Mouse (Mus musculus) spleen, embryonic (tissue): Measurements from ENCODE around the gene Akna.

Experiments
- CTCF ChIA-PET: fragments of 350-600 bp; sonication (Branson Sonifier 250); formaldehyde crosslinking; loops from one replicate; lab custom pipeline; 2022; lab: Charles Lee

Gene Akna

DNA sequence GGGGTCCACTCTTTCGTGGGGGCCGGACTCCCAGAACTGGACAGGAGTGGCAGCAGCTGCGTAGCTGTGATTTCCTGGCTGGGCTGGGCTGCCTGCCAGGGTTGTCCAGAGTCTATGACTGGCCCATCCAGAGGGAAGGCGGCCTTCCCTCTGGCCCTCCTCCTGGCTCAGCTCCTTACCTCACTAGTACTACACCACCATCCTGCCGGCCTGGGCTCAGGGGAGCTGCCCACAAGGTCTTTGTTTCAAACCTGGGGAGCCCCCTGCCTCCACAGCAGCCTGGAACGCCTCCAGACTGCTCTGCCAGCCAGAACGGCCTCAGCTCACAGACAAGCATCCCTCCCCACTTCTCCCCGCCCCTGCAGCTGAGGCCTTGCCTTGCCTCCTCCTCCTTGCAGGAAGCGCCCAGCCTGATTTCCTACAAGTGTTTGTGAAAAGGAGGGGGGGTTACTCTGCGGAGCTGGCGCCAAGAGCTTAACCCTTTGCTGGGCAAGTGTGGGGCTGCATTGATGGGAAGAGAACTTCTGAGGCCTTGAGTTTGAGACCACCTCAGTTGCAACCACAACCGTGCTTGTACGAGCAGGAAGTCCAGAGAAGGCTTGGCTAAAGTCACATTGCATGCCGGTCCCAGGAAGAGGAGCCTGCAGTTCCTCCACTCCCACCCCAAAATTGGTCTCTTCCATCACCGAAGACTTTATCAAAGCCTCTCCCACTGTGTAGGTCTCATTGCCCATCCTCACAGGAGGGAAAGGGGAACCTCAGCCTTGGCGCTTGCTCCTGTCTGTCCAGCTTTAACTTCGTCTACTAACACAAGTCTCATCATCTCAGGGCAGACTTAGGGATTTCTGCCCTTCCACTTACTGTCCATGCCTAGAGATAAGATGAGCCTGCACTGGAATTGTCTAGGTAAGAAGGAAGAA lies at the start of gene Akna:
Gene Akna, minus strand, starts transcription at position 315 of the 920 bp plus-strand sequence.
- CTCF ChIA-PET, result interaction anchor here (1.3 kb wide), 1 partner anchor 13 kb away, joined by 5 read pairs; no protein-coding TSS in a partner anchor

DNA sequence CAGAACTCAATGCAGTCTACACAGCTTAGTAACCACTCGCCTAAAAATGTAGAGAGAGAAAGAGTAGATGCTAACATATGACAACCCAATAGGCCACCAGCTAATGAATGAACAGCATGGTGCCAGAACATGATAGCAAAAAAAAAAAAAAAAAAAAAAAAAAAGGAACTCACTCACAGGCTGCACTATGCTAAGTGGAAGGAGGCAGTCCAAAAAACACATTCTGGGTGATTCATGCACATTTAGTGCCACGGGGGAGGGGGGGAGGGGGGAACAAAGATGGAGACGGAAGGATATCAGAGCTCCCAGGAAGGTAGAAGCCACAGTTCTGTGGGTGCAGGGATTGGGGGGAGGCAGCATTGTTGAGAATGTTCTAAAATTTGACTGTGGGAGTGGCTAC lies 49.4 kb upstream of the Akna start:
- CTCF ChIA-PET, result interaction anchor here (0.7 to 0.9 kb wide), 2 partner anchors 11 to 46 kb away, joined by 7 to 14 read pairs; no protein-coding TSS in a partner anchor

DNA sequence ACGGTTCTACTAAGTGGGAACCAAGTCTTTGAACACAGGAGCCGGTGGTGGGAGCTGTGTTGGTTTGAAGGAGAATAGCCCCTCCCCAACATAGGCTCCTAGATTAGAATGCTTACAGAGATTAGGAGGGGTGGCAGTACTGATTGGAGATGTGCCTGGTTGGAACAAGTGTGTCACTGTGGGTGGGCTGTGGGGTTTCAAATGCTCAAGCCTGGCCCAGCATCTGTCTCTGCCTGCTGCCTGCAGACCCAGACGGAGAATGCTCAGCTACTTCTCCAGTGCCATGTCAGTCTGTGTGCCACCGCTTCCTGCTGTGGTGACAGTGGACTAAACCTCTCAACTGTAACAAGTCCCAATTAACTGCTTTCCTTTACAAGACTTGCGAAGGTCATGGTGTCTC lies 47.4 kb upstream of the Akna start:
- CTCF ChIA-PET, result interaction anchor here (0.6 kb wide), 1 partner anchor 32 kb away, joined by 3 read pairs; no protein-coding TSS in a partner anchor

DNA sequence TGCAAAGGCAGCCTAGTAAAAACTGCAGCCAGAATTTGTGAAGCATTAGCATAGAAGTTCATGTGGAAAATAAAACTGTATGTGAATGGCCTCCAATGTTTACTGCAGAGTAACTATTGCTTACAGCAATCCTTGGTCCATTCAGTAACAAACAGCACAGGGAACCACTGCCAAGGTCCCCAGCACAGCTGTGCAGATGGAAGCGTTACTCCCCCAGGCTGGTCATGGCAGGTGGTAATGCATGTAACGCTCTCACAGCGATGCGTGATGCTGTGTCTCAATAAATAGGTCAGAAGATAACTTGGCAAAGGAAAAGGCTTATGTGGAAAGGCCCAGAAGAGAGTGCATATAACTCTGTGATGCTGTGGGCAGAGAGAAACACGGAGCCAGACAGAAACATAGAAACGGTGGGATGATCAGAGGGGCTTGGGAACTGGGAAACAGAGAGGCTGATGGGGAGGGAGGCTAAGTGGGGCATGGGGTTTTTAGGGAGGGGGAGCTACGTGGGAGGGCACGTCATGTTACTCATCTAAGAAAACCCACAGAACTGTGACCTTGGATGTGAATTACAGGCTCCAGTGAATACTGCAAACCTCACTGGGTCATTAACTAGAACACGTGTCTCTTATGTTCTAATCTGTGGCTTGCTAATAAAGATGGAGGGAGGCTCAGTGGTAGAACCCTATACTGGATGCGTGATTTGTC lies 41.4 kb upstream of the Akna start:
- CTCF ChIA-PET, result no interaction called here

DNA sequence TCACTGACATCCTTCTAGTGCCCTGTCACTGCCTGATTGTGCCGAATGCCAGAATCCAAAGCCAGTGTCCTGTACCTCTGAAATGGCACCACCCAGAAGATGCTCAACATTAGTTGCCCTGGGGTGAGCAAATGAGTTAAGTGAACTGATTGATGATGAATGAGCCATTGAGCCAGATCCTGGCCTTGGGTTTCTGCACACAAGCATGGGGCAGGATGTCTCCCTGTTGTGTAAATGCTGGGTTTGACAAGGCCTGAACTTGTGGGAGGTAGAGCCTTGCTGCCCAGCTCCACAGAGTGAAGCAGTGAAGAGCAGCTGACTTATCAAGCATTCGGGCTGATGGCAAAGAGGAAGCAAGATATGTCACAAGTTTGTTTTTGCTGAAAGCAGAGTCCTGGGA lies 39.9 kb upstream of the Akna start:
- CTCF ChIA-PET, result no interaction called here

DNA sequence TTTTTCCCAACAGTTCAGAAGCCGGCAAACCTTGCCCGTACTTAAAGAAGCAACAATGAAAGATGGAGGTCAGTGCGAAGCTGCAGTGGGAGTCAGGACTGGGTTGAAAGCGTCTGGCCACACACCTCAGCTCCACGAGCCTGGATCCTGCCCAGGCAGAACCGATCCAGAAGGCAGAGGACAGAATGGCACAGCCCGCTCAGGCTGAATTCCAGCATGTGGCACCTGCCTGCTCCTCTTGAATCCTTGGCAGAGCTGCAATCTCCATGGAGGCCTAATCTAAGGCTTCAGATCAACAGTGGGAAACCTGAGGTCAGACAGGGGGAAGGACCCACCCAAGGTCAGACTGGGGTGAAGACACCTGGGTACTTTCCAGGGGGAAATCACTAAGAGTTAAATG lies 38.5 kb upstream of the Akna start:
- CTCF ChIA-PET, result interaction anchor here (0.6 kb wide), 1 partner anchor 11 kb away, joined by 14 read pairs; no protein-coding TSS in a partner anchor

DNA sequence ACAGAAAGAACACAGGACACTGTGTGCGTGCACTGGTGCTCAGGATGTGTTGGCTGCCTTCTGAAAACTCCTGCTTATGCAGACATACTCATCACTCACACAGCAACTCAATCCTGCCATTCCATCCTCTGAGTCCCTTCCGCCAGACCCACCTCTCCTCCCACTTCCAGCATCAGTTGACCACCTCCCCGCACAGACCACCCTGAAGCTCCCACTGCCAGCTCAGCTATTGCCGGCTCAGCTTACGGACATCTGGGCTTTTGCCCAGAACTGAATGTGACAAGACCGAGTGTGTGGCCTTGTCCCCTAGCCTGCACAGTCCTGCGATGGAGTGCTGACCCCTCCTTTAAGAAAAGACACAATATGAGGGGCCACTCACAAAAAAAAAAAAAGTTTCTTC lies 37.1 kb upstream of the Akna start:
- CTCF ChIA-PET, result interaction anchor here (0.7 kb wide), 1 partner anchor 28 kb away, joined by 3 read pairs; no protein-coding TSS in a partner anchor

DNA sequence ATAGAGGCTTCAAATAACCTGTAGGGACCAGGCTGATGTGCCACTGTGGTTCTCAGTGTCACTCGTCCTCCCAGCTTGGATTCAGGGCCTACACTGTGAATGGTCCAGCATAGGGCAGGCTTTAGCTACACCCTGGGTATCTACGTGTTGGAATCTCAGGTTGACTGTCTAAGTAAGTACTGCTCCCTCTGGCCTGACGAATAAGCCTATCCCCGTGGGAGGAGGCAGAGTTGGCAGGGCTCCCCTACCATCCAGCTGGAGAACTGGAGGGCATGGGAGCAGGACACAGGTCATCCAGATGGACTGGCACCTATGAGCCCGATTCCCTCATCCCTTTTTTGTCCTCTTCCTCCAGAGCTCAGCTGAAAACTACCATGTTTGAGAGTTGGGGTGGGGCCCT lies 34.8 kb upstream of the Akna start:
- CTCF ChIA-PET, result no interaction called here

DNA sequence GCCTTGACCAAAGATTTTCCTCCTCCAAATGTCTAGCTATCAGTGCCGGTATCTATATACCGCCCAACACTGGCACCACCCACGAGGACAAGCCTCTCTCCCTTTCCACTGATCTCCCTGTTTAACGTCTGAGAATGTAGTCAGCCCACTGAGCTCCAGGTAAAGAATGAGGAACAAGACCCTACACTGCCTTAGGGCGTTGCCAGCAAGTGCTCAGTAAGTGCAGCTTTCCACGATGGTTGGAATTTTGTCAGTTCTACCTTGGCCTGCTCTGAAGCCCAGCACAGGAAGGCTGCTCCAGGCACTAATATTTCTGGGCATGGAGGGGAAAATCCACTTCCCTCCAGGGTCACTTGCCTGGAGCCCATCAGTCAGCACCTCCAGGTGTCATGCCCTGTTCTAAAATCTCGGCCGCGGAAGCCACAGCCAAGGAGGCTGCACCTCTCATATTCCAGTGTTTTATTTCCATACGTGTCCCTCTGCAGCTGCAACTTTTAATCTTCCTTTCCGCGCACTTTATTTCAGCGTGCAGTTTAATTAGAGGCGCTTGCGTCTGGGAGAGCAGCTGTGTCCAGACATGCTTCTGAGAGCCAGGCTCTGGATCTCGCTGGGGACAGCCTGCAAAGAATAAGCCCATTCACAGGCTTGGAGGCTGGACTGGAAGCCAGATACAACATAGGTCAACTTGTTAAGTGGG lies 34.1 kb upstream of the Akna start:
- CTCF ChIA-PET, result no interaction called here

DNA sequence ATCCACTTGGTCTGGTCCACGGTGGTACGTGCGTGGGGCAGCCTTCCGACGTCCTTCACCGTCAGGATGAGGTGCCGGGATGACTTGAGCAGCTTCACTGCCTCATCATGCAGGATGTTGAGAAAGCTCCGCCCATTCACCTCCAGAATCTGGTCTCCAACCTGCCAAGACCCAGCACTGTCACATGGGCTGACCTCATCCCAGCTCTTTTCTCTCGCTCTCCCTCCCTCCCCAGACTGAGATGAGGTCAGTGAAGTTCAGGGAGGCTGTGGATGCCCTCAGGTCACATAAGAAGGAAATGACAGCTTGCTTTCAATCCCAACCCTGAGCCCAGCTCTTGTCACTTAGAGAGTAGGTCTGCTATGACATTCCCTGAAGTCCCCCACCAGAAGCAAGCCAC lies 32.2 kb upstream of the Akna start:
- CTCF ChIA-PET, result no interaction called here

DNA sequence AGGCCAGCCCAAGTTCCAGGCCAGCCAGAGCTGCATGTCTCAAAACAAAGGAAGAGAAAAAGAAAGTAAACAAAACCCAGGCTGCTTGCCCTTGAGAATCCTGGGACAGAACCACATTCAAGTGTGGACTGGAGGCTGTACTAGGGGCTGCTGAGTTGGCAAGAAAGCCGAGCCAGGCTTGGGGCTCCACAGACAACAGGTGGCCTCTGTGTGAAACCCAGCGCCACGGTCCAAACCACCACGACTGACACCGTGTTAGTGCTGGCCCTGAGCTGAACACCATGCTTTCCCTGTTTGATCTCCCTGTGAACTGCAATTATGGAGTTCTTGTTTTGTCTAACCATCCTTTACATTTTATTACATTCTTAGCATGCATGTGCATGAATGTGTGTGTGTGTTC lies 27.9 kb upstream of the Akna start:
- CTCF ChIA-PET, result no interaction called here

DNA sequence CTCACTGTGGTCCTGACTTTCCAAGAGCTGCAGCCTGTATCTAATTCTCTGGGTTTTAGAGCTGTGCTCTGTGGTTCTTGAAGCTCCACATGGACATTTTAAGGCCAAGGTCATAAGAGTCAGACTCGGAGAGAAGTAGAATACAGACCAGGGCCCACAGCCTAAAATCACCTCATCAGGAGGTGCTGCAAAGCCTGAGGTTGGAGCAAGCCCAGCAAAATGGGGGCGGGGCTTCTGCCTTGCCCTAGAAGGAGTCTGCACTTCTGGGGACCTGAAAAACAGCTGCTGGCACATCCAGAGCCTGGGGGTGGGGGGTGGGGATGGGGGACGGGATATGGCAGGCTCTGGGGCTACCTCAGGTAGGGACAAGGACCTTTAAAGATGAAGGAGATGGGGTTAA lies 27.2 kb upstream of the Akna start:
- CTCF ChIA-PET, result no interaction called here

DNA sequence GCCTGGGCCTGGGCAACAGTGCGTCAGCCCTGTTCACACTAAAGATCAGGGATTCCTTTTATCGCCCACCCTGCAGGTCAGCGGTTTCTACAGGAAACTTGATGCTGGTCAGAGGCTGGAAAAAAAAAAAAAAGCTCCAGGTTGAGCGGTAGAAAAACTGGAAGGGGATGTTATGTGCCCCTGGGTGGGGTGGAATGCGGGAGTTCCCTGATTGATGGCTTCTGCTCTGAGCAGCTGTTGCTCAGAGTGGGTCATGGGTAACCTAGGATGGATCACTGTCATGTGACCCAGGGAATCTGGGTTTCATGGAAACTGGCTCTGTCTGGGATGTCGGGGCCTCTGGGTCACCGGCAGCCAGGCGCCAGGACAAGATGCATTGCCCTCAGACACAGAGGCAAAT lies 23.2 kb upstream of the Akna start:
- CTCF ChIA-PET, result no interaction called here

DNA sequence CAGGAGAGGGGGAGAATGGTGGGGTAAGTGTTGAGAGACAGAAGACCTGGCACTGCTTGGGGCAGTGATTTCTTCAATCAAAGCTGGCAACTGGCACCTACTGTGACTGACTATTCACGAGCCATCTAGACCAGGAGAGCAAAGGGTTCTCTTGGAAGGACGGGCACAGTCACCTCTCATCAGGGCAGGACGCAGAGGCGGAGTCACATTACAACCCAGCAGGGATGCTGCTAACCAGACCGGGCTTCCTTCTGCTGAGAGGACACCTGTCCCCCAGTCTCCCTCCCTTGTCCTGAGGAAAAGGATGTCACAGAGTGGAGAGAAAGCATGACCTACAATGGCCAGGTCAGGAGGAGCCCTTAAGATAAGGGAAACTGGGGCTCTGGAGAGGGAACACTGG lies 20.7 kb upstream of the Akna start:
- CTCF ChIA-PET, result interaction anchor here (0.6 to 1.0 kb wide), 3 partner anchors 15 to 150 kb away, joined by 3 to 21 read pairs (median 10); no protein-coding TSS in a partner anchor

DNA sequence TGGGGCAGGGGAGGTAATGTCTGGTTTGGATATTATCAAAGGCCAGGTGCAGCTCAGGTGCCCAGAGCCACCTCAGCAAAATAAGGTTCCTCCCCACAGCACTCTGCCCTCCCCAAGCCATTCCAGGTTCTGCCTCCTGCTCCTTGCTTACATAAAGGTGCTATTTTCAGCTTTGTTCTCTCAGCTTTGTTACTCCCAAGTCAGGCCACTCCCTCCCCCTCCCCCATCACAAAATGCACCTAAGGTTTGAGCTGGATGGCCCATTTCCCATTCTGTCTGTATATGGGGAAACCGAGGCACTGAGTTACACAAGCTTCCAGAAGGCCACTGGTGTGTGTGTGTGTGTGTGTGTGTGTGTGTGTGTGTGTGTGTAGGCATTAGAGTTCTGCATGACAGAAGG lies 20.1 kb upstream of the Akna start:
- CTCF ChIA-PET, result no interaction called here

DNA sequence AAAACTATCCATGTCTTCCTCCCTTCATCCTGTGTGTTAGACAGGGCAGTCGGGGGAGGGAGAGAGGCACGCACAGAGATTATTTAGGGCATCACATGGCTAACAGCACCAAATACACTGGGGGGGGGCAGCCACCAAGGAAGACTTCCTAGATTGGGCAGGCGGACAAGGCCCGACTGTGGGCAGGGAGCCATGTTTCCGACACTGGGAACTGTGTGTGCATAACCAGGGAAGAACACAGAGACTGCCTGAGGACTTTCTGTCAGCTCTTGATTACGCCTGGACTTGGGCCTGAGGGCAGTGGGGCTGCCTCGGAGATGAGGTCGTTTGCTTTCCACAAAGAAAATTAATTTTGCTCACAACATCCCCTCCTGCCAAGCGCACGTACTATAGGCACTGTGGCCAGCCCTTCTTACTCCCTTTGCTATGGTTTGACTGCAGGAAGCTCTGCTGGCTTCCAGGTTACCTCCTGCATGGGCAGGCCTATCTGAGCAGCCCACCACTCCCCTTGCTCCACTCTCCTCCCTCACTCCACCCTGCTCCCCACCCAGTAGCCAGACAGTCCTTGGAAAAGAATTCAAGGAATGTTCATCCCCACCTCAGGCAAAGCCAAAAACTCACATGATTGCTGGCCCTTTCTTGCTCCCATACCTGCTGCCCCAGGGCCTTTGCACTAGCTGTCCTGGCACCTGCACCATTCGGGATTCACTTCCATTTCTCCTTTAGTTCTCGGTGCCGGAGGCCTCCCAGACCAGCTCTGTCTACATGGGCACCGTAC lies 17.2 kb upstream of the Akna start:
- CTCF ChIA-PET, result interaction anchor here (0.6 to 0.7 kb wide), 2 partner anchors 9 to 154 kb away, joined by 3 read pairs; no protein-coding TSS in a partner anchor

DNA sequence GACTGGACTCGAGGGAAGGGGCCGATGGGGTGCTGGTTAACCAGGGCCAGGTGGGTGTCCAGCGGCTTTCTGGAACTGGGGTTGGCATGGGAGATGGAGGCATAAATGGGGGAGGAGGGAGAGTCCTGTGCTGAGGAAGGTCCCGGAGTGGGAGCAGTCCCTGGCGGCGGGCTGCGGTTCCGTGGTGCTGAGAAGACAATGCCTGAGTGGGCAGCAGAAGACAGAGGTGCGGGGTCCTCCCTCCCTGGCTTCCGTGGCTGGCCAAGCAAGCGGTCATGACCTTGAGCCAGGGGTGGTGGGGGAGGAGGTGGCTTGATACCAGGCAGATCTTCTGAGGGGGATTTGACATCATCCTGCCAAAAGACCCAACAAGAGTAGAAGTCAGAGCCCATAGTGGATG lies 15.1 kb upstream of the Akna start:
- CTCF ChIA-PET, result interaction anchor here (0.6 to 1.1 kb wide), 2 partner anchors 32 to 80 kb away, joined by 3 read pairs; no protein-coding TSS in a partner anchor

DNA sequence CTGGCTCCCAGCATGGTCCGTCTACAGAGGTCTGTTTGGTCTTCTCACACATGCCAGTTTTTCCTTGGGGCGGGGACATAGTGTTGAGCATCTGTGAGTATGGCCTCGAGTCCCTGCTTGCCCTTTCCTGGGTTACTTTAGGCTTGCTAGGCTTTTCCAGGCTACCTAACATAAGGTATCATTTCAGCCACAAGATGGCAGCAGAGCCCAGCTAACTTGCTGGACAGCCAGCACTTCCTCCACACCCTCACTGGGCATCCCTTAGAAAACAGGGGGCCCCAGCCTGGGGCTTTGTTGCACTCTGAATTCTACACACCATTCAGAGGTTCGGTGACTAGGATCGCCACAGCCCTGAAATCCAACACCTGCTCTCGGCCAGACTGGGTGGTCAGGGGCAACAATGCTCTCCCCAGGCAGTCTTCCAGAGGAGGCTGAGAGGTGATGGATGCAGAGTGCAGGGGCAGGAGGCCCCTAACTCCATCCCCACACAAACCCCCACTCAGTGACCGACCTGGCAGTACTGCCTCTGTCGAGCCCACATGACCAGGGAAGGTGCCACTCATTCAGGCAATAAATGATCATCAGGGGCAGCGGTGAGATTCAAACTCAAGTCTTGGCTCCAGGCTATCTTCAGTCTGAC lies 14.3 kb upstream of the Akna start:
- CTCF ChIA-PET, result interaction anchor here (1.1 kb wide), 2 partner anchors 81 to 531 kb away, joined by 3 read pairs; no protein-coding TSS in a partner anchor

DNA sequence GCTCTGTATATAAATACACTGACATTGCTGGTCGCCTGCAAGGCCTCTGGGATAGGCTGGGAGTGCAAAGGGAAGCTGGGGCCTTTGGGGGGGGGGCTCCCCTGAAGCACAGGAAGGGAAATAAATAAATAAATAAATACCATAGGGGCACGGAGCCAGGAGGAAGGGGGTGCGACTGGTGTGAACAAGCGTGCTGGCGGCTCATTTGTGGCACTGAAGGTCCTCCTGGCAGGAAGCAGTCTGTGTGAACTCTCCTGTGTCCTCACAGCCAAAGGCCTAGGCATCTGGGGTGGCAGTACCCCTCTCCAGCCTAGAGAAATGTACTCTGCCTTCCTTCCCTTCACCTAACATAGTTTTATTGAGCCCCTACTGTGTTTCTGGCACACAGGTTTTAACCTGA lies 11.8 kb upstream of the Akna start:
- CTCF ChIA-PET, result no interaction called here

DNA sequence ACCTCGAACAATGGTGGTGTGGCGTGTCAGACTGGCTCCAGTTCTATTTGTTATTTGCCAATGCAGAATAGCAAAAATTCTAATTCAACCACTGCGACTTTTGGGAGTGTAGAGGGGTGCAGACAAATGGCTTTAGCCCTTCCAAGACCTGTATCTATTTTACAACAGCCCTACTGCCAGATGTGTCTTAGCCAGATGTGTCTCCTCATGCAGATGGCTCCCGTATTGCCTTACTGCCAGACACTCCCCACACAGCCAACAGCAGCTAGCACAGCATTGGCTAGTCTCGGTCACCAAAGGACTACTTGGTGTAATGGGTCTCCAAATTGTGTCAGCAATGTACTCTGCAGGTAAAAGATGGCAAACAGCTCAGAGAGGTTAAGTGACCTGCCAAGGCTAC lies 8.1 kb upstream of the Akna start:
- CTCF ChIA-PET, result interaction anchor here (0.5 kb wide), 2 partner anchors 9 to 132 kb away, joined by 3 to 16 read pairs; no protein-coding TSS in a partner anchor
